Mouse (Mus musculus): ENCODE data around the gene Banp. TPM values are rescaled to one million over a fixed set of nuclear protein-coding genes. Genes with fewer than 3 reads are reported as not detected.

Gene Banp
- polyA plus RNA-seq, 1 experiment from 2014 or later: 53.1 TPM

DNA sequence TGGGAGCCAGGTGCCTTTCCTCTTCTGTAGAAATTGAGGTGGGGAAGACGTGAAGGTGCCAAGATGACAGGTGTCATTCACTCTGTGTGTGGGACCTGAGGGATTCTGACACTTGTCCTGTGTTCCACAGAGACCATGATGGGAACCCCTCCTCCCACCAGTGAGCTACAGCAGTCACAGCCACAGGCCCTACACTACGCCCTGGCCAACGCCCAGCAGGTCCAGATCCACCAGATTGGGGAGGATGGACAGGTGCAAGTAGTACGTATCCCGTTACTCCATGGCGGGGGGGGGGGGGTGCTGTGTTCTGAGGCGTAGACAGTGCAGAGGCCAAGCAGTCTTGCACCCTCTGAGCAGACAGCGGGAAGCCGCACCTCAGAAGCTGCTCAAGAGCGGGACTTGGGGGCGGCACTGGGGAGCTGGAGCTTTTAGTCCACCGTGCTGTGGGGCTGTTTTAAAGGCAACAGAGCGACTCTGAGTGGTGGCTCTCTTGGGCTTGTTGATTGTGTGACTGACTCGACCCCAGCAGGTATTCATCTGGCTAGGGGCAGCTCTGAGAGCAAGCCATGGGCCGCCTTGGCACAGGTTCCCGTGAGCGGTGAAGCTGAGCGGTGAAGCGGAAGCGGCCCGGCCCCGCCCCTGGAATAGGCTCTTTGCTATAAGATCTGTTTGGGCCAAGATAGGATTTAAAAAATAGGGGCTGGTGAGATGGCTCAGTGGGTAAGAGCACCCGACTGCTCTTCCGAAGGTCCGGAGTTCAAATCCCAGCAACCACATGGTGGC is 56.1 kb downstream of the Banp start:
- ATAC-seq (replicated peaks; ENCODE audit: low FRiP score): no peak

DNA sequence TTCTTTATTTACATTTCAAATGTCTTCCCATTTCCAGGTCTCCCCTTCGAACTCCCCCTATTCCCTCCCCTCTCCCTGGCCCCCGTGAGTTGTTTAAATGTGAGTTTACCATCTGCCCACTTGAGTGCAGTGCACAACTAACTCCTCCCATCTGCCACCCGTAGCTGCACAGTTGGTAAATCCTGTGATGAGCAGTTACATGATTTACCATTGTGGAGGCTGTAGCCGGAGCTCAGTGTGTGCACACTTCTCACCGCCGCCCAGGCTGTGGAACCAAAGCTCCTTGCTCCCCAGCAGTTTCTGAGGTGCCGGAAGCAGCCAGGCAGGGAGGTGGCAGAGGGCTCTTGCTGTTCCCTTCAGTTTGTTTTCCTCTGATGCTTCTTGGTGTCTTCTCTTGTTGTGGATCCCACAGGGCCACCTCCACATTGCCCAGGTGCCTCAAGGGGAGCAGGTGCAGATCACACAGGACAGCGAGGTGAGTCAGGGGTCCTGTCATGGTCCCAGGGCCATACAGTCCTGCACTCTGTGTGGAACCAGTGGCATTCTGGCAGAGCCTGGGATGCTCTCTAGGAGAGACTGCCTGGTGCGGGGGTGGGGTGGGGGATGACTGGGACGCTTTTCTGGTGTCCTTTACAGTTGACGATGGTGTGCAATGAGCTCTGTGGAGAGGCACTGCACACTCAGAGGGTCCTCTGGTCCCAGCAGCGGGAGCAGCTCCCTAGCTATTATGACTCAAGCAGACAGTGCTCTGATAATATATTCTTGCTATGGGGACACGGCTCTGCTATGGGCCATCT is 57.3 kb downstream of the Banp start:
- Histone ChIP-seq H3K27ac (ENCODE audit: low read depth, low read length) (no peak overlapping the region; the same call in 1 of the 2 replicates), H3K9me3 (ENCODE audit: control insufficient read depth, low read length) (no peaks in the 10 kb centered on the region), H3K4me3 (ENCODE audit: low read depth, low read length) (no peak overlapping the region), H3K4me1 (replicated peaks; ENCODE audit: control insufficient read depth, insufficient read depth, low read length) (no peaks in the 10 kb centered on the region), H3K4me2 (ENCODE audit: low read depth, low read length, severe bottlenecking) (no peak overlapping the region), H3K9ac (ENCODE audit: low read length) (no peak overlapping the region), H3K36me3 (ENCODE audit: control insufficient read depth, insufficient read depth, low read length) (peaks cover 4% of the 10 kb centered on the region; the same call in 1 of the 2 replicates), H3K27me3 (ENCODE audit: control insufficient read depth, insufficient read depth, low read length) (no peaks in the 10 kb centered on the region)
- ATAC-seq (replicated peaks; ENCODE audit: low FRiP score): no peak
- DNase-seq (ENCODE audit: low spot score): no peak
- 88% methylated on average over 13 of the region's 13 CpGs for WGBS

More for the DNA sequence above, 56.1 kb downstream of the Banp start:
- no peaks in the 10 kb centered on the region for H3K4me1 ChIP-seq (replicated peaks; ENCODE audit: control insufficient read depth, insufficient read depth, low read length)
- no peak overlapping the region for H3K4me2 ChIP-seq (ENCODE audit: low read depth, low read length, severe bottlenecking)
- no peaks in the 10 kb centered on the region for H3K27me3 ChIP-seq (ENCODE audit: control insufficient read depth, insufficient read depth, low read length)
- H3K9me3 ChIP-seq (ENCODE audit: control insufficient read depth, low read length): no peaks in the 10 kb centered on the region
- no peak overlapping the region for H3K9ac ChIP-seq (ENCODE audit: low read length)
- H3K27ac ChIP-seq (ENCODE audit: low read depth, low read length): no peak overlapping the region
- WGBS: 84% methylated on average over 25 of the region's 25 CpGs
- no peak overlapping the region for H3K4me3 ChIP-seq (ENCODE audit: low read depth, low read length)
- peaks cover 4% of the 10 kb centered on the region; the same call in 1 of the 2 replicates for H3K36me3 ChIP-seq (ENCODE audit: control insufficient read depth, insufficient read depth, low read length)
- no peak for DNase-seq (ENCODE audit: low spot score)

DNA sequence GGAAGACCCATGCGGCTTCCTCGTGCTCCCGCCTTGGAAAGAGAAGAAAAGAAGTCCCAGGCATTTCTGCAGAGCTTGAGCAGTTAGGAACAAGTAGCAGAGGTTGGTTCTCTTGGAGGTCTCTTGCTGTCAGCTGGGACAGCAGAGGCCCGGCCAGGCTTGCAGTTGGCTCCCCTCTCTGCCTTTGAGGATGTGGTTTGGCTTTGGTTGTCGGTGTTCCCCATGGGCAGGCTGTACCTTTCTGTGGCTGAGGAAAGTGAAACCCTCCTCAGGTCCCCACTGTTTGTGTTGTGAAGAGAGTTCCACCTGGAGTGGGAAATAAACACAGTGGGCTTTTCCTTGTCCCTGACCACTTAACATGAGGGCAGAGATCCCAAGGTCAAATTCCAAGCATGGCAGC is 58.8 kb downstream of the Banp start:
- DNase-seq (ENCODE audit: low spot score): no peak
- Histone ChIP-seq H3K4me3 (ENCODE audit: low read depth, low read length) (no peak overlapping the region), H3K9ac (ENCODE audit: low read length) (no peak overlapping the region), H3K9me3 (ENCODE audit: control insufficient read depth, low read length) (no peaks in the 10 kb centered on the region), H3K36me3 (ENCODE audit: control insufficient read depth, insufficient read depth, low read length) (peaks cover 4% of the 10 kb centered on the region; the same call in 1 of the 2 replicates), H3K27ac (ENCODE audit: low read depth, low read length) (no peak overlapping the region), H3K27me3 (ENCODE audit: control insufficient read depth, insufficient read depth, low read length) (no peaks in the 10 kb centered on the region), H3K4me1 (replicated peaks; ENCODE audit: control insufficient read depth, insufficient read depth, low read length) (no peaks in the 10 kb centered on the region), H3K4me2 (ENCODE audit: low read depth, low read length, severe bottlenecking) (no peak overlapping the region)
- 94% methylated on average over 5 of the region's 5 CpGs for WGBS
- no peak for ATAC-seq (replicated peaks; ENCODE audit: low FRiP score)

DNA sequence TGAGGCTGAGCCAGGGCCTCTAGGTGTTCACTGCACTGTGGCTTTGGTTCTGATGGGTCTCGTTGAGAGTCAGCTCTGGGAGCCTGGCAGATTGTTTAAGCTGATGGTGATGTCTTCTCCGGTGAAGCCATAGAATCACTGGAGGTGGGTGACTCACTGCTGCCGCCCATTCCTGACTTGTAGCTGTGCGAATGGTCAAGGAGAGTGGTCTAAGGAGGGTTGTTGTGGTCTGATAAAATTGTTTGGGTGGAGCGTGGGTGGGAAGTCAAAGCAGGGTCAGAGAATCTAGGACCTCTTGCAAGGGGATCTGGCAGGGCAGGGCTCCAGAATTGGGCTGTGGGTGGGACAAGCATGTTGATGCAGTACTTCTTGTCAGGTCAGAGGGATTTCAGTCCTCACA is 61.1 kb downstream of the Banp start:
- no peak for ATAC-seq (replicated peaks; ENCODE audit: low FRiP score)
- no peak overlapping the region for H3K9ac ChIP-seq (ENCODE audit: low read length)
- H3K4me1 ChIP-seq (replicated peaks; ENCODE audit: control insufficient read depth, insufficient read depth, low read length): no peaks in the 10 kb centered on the region
- no peak overlapping the region for H3K4me3 ChIP-seq (ENCODE audit: low read depth, low read length)
- no peaks in the 10 kb centered on the region for H3K27me3 ChIP-seq (ENCODE audit: control insufficient read depth, insufficient read depth, low read length)
- 92% methylated on average over 5 of the region's 5 CpGs for WGBS
- no peak overlapping the region for H3K27ac ChIP-seq (ENCODE audit: low read depth, low read length)
- H3K9me3 ChIP-seq (ENCODE audit: control insufficient read depth, low read length): no peaks in the 10 kb centered on the region
- no peak for DNase-seq (ENCODE audit: low spot score)
- H3K4me2 ChIP-seq (ENCODE audit: low read depth, low read length, severe bottlenecking): no peak overlapping the region
- H3K36me3 ChIP-seq (ENCODE audit: control insufficient read depth, insufficient read depth, low read length): peaks cover 4% of the 10 kb centered on the region; the same call in 1 of the 2 replicates

DNA sequence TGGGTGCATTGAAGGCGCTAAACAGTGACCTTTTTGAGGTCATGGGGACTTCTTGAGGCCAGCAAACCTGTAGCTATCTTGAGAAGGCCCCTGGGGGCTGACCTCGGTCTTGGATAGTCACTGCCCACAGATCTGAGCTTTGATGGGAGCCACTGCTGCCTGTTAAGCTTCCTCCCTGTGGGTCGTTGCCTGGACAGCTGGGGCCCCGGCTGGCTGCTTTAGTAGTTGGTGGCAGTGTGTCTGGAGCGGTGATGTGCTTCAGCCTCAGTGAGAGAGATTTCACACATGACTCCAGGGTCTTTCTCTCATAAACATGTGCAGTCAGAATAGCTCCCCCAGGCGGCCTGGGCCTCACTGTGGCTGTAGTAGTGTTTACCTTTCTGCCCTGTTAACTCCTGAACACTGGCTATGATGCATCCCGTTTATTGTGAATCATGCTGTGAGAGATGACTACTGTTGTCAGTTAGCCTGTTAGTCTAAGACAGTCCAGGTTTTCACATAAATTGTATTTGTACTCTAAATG is 61.6 kb downstream of the Banp start:
- DNase-seq (ENCODE audit: low spot score) (no peak), ATAC-seq (replicated peaks; ENCODE audit: low FRiP score) (no peak)
- 77% methylated on average over 7 of the region's 7 CpGs for WGBS
- H3K27ac ChIP-seq (ENCODE audit: low read depth, low read length): no peak overlapping the region
- no peak overlapping the region for H3K9ac ChIP-seq (ENCODE audit: low read length)
- H3K4me3 ChIP-seq (ENCODE audit: low read depth, low read length): no peak overlapping the region
- no peaks in the 10 kb centered on the region for H3K27me3 ChIP-seq (ENCODE audit: control insufficient read depth, insufficient read depth, low read length)
- H3K4me1 ChIP-seq (replicated peaks; ENCODE audit: control insufficient read depth, insufficient read depth, low read length): no peaks in the 10 kb centered on the region
- H3K4me2 ChIP-seq (ENCODE audit: low read depth, low read length, severe bottlenecking): no peak overlapping the region
- H3K9me3 ChIP-seq (ENCODE audit: control insufficient read depth, low read length): no peaks in the 10 kb centered on the region
- H3K36me3 ChIP-seq (ENCODE audit: control insufficient read depth, insufficient read depth, low read length): peaks cover 4% of the 10 kb centered on the region; the same call in 1 of the 2 replicates

DNA sequence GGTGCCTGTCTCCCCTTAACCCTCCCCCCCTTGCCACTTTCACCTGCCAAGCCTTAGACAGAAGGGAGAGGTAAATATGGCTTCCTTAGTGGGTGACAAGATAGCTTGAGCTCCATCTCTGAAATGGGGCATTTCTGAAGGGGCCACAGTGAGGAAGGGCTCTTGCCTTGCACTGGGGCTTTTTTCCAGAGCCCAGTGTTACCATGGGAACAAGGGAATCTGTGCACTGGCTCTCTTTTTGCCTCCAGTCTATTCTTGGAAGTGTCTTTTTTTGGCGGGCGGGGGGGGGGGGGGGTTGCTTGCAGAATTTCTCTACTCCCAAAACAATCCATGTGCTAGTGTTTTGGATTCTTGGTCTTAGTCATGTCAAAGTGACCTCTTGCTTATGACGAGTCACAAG is 65.1 kb downstream of the Banp start:
- no peaks in the 10 kb centered on the region for H3K27me3 ChIP-seq (ENCODE audit: control insufficient read depth, insufficient read depth, low read length)
- no peak overlapping the region for H3K27ac ChIP-seq (ENCODE audit: low read depth, low read length)
- H3K9me3 ChIP-seq (ENCODE audit: control insufficient read depth, low read length): no peaks in the 10 kb centered on the region
- WGBS: 77% methylated on average over 3 of the region's 3 CpGs
- ATAC-seq (replicated peaks; ENCODE audit: low FRiP score): no peak
- DNase-seq (ENCODE audit: low spot score): no peak
- no peaks in the 10 kb centered on the region for H3K4me1 ChIP-seq (replicated peaks; ENCODE audit: control insufficient read depth, insufficient read depth, low read length)
- peaks cover 3% of the 10 kb centered on the region; the same call in 1 of the 2 replicates for H3K36me3 ChIP-seq (ENCODE audit: control insufficient read depth, insufficient read depth, low read length)
- no peak overlapping the region for H3K4me2 ChIP-seq (ENCODE audit: low read depth, low read length, severe bottlenecking)
- no peak overlapping the region for H3K9ac ChIP-seq (ENCODE audit: low read length)
- no peak overlapping the region for H3K4me3 ChIP-seq (ENCODE audit: low read depth, low read length)

DNA sequence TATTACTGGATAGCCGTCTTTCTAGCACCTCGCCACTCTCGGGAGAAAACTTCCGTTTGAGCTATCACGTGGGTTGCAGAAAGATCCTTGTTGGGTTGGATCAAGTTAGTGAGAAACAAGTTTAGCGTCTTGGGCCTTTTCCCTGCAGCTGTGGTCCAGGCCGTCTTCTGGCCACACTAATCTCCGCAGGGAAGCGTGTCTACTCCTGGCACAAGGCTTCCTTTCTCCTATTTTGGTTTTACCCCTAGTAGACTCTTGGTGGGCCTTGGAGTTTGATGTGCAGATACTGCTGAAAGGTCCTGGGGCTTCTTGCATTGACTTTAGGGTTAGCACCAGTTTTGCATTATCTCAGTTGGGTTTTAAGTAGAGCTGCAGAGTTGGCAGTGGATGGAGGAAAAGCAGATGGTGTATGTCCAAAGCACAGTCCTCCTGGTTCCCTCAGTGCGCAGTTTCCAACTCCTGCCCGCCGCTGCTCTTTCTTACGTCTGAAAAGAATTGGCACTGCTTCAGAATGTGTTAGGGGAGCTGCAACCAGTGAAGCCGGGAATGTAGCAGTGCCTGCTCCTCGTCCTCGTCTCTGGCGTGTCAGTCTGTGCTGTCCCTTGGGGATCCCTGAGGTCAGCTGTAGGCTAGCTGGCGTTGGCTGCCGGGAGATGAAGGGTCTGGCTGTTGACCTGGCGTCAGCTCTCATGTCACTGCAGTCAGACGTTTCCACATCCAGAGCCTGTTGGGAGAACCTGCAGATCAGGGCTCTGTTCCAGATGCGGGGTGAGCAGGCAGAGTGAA is 68.7 kb downstream of the Banp start:
- H3K9me3 ChIP-seq (ENCODE audit: control insufficient read depth, low read length): no peaks in the 10 kb centered on the region
- H3K27ac ChIP-seq (ENCODE audit: low read depth, low read length): no peak overlapping the region
- H3K4me2 ChIP-seq (ENCODE audit: low read depth, low read length, severe bottlenecking): no peak overlapping the region
- WGBS: 92% methylated on average over 22 of the region's 22 CpGs
- no peaks in the 10 kb centered on the region for H3K27me3 ChIP-seq (ENCODE audit: control insufficient read depth, insufficient read depth, low read length)
- no peaks in the 10 kb centered on the region for H3K4me1 ChIP-seq (replicated peaks; ENCODE audit: control insufficient read depth, insufficient read depth, low read length)
- DNase-seq (ENCODE audit: low spot score): no peak
- peaks cover 3% of the 10 kb centered on the region; the same call in 1 of the 2 replicates for H3K36me3 ChIP-seq (ENCODE audit: control insufficient read depth, insufficient read depth, low read length)
- H3K9ac ChIP-seq (ENCODE audit: low read length): no peak overlapping the region
- H3K4me3 ChIP-seq (ENCODE audit: low read depth, low read length): no peak overlapping the region
- ATAC-seq (replicated peaks; ENCODE audit: low FRiP score): no peak

DNA sequence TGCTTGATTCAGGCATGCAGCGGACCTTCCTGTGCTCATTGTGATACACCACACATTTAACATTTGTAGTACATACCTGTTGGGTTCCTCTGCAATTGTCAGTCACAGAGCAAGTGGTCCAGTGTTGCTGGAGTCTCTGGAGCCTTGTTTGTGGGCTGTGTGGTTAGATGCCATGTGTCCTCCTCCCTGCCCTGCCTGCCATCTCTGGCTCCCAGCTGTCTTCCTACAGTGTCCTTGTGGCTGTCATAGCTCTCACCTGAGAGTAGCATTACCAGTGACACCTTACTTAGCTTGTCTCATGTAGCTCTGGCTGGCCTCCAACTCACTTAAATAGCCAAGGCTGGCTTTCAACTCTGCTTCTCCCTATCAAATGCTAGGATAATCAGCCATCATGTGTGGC is 69.6 kb downstream of the Banp start:
- H3K4me2 ChIP-seq (ENCODE audit: low read depth, low read length, severe bottlenecking): no peak overlapping the region
- no peak overlapping the region for H3K4me3 ChIP-seq (ENCODE audit: low read depth, low read length)
- H3K9me3 ChIP-seq (ENCODE audit: control insufficient read depth, low read length): no peaks in the 10 kb centered on the region
- H3K27ac ChIP-seq (ENCODE audit: low read depth, low read length): no peak overlapping the region
- 89% methylated on average over 1 of the region's 1 CpGs for WGBS
- H3K4me1 ChIP-seq (replicated peaks; ENCODE audit: control insufficient read depth, insufficient read depth, low read length): no peaks in the 10 kb centered on the region
- DNase-seq (ENCODE audit: low spot score) (no peak), ATAC-seq (replicated peaks; ENCODE audit: low FRiP score) (no peak)
- H3K27me3 ChIP-seq (ENCODE audit: control insufficient read depth, insufficient read depth, low read length): no peaks in the 10 kb centered on the region
- H3K36me3 ChIP-seq (ENCODE audit: control insufficient read depth, insufficient read depth, low read length): peaks cover 3% of the 10 kb centered on the region; the same call in 1 of the 2 replicates
- H3K9ac ChIP-seq (ENCODE audit: low read length): no peak overlapping the region
